Mouse (Mus musculus): ENCODE measurements at regions not wholly inside any gene's neighbourhood (a gene's known extent, or its start where the extent isn't known, plus 50 kb on each side); places are given as distances from the start of the nearest gene placed in this dataset.

DNA sequence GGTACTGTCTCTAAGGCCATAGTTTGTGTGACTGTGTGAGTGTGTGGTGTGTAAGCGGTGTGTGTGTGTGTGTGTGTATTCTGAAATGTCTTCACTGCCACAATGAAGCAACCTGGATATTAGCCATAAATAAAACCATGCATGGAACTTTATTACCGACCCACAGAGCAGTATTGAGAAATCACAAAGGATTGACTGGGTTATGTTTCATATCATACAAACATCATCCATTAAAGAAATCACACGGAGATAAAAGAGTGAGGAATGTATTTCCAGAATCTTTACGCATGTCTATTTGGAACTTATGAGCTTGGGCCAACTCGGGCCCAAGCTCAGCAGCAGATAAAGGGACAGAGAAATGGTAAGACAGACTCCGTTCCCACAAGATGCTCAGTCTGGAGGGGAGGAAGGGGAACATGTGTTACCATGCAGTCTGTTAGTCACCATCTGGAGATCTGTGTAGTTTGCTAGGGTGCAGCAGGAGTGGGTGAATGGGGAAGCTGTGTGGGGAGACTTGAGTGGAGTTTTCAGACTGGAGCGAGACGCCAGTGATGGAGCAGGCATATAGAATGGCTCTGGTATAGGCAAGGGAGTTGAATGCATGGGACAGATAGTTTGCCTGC, 75.1 kb upstream of the Sox11 start:
- TF ChIP-seq CTCF (IDR thresholded peaks at IDR 0.05; ENCODE audit: low read depth, low read length) (no peak), TAL1 (conservative IDR thresholded peaks at IDR 0.05; ENCODE audit: low read depth, low read length) (no peak), POLR2AphosphoS5 (IDR thresholded peaks at IDR 0.05; ENCODE audit: insufficient replicate concordance, low read depth, low read length) (no peak), GATA1 (IDR thresholded peaks at IDR 0.05; ENCODE audit: borderline replicate concordance, low read length) (no peak)

All from G1E (cell line).